Mouse (Mus musculus) cerebellum, adult 11-12 months (tissue): ENCODE results near the gene Dclk3.

ENCODE experiments used
- DNase-seq: peaks from one replicate; pipeline ENCODE4 v3.0.0; 2022

The Dclk3 gene

DNA sequence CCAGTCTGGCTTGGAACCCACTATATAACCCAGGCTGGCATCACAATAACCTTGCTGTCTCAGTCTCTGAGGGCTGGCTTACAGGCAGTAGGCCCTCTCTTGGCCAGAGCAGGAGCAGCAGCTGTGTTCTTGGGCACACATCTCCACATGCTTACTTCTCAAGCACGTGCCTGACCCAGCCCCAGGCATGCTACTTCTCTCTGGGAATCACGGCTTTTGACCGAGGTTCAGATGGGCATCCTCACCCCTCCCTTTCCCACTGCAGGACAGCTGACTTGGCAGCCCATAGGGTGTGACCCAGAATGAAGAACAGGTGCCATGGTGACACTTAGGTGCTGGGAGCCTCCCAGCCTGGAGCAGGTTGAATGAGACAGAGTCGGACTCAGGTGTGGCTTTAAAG, 52.4 kb downstream of the Dclk3 start:
- DNase-seq, result no peak

DNA sequence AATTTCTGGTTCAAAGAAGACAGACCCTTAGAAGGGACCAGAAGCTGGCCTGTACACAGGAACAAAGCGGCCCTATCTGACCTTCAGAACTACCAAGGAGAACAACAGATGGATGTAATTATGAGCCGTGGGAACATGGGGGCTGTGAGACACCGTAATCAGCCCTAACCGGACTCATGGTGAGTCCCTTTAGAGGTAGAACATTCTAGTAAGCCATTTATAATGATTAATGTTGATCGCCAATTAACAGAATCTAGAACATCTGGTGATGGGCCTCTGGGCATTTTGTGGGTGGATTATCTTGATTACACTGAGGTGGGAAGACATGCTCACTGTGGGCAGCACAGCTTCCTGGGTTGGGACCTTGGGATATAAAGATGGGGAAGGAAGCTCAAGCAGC, 54.6 kb downstream of the Dclk3 start:
- DNase-seq, result no peak

DNA sequence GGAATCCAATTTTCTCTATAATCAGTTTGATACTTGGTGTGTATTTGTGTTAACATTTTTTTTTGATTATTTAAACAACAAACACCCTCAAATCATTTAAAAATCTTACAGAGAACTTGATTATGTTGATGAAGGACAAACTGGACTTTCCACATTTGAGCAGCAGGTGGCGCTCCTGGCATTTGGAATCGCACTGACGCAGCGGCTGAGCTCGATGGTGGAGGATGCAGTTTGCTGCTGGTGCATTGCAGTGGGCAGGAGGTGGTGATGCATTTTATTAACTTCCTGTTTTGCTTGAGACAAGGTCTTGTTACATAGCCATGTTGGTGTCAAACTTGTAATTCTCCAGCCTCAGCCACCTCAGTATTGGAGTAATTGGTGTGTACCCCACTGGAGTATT, 56.7 kb downstream of the Dclk3 start:
- peak; percentile 33 for DNase-seq

DNA sequence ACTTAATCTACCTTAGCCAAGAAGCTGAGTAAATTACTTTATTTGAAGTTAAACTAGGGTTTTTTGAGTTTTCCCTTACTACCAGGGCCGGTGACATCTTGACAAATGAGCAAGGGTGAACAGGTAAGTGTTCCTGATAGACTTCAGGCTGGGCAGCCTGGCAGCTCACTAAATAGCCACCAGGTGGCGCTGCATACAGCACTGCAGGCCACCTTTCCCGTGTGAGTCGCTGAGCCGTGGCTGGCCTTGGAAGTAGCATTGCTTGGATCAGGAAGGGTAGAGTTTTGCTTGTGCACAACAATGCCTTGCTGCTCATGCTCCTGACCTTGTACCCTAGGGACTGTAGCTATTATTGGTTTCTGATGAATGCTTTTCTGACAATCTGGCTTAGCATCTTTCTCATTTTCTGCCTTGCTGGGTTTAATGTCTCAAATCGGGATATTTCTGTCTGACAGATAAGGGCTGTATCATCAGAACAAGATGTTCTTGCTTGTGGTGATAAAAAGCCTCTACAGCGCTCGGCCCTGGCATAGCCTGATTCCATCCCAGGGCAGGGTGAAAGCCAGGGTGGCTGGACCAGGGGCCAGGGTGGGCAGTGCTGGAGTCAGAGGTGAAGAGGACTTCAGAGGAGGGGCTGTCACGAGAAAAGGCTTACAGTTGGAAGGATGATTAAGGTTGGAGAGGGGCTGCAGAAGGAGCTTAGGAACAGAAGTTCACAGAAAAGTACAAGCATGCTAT, 58.4 kb downstream of the Dclk3 start:
- peak; percentile 61 for DNase-seq

DNA sequence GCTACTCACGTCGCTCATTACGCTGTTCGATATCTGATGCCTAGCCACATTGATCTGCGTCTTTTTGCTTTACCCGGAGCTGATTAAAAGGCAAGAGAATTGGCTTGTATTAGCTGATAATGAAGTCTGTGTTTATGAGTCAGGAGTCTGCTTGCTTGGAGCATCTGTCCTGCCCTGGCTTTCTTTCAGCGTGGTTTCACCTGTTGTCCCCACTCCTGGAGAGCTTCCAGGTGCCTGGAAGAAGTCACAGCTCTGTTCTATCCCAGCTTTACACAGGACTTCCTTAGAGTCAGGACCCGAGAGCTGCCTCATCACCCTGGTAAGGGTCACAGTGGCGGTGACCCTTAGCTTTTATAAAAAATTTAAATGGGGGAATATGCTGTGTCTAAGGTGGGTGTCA, 61.3 kb downstream of the Dclk3 start:
- no peak for DNase-seq

GRCm38 (mm10) chr9:111506075-111506474, 67.2 kb downstream of the Dclk3 start:
- no peak for DNase-seq

- DNase-seq, result no peak
Observed at GRCm38 (mm10) chr9:111514586-111515473, 75.9 kb downstream of the Dclk3 start.

DNA sequence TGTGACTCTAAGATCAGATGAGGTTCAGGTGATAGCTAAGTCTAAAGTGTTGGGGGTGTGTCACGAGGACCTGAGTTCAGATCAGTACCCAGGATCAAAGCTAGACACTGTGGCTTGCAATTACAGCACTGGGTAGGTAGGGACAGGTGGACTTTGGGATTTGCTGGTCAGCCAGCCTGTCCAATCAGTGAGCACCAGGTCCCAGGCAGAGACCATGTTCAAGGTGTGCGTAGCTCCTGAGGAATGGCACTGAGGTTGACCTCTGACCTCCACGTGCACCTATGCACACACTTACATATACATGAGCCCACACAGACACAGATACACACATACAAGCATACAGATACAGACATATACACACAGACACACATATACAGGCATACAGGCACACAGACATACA, 76.7 kb downstream of the Dclk3 start:
- no peak for DNase-seq

GRCm38 (mm10) chr9:111522226-111522625, 83.3 kb downstream of the Dclk3 start:
- no peak for DNase-seq

GRCm38 (mm10) chr9:111523111-111523510, 84.2 kb downstream of the Dclk3 start:
- no peak for DNase-seq

DNA sequence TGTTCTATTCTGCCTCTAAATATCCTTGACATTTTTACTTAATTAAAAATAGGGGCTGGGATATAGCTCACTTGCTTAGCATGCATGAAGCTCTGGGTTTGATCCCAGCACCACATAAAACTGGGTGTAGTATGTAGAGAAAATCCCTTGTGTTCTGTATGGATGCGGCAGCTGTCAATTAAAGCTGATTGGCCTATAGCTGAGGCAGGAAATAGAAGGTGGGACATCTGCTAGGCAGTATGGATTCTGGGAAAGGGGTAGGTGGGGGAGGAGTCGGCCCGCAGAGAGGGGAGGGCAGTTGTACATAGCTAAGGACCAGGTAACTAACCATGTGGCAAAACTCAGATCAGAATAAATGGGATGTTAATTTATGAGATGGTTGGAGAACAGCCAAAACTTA, 85.0 kb downstream of the Dclk3 start:
- DNase-seq, result no peak

- no peak for DNase-seq
Observed at GRCm38 (mm10) chr9:111534744-111535423, 96.0 kb downstream of the Dclk3 start.

DNA sequence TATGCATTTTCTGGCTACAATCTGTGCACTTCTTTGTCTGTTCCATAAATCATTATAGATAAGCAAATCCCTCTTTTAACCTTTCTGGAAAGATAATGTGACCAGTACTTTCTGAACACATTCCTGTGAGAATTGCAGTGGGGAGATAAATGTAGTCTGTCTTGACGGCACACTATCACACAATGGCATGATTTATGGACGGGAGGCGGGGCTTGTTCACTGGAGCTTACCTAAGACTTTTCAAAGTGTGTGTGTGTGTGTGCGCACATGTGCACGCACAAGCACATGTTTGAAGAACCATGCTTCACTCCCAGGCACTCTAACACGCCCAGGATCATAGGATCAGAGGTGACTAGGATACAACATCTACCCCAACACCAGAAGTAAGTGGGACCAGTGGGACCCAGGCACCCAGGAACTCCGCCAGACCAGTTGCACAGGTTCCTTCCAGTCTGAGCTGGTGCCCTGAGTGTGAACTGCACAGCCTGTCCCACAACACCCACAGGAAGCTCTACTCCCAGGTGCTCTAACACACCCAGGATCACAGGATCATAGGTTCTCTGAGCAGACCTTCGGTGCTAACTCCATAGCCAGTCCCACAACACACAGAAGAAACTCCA, 96.7 kb downstream of the Dclk3 start:
- DNase-seq, result no peak
